Mouse (Mus musculus) right cerebral cortex, postnatal 25 days (tissue): ENCODE results near the gene Fcrls.

ENCODE experiments used
- DNase-seq: peaks from one replicate; pipeline ENCODE4 v3.0.0; 2022

Fcrls gene

GRCm38 (mm10) chr3:87263436-87263835 lies at the start of gene Fcrls:
Fcrls (minus strand) TSS chr3:87263738.
- DNase-seq, result no peak

DNA sequence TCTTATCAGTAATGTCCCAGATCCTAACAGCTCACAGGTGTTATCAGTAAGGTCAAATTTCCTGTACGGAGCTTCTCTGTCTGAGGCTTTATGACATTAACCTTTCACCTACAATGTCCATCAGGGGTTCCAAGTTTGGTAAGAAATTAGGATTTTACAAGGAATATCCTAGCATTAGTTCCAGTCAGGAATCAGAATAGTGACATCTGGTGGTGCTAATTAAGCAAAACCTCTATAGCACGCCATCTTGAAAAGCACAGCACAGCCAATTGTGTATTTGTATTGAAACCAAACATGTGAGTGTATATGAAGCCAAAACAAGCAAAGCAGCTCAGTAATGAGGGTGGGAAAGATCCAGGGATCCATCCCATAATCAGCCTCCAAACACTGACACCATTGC lies 46.4 kb upstream of the Fcrls start:
- DNase-seq, result no peak

DNA sequence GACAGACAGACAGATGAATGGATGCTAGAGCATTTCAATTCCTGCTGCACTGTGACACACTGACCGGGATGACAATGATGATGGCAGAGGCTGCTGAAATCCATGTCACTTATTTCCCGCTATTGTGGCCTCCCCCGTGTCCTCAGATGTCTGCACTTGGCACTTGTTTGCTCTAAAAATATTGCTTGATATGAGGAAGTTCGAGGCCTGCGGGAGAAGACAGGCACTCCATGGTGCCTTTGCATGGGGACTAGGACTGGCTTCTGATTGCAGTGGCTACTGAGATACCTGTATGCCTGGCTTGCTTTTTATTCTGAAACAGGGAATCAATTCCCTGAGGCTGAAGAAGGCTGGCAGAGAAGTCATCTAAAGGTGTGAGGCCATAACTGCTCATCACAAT lies 36.4 kb upstream of the Fcrls start:
- DNase-seq, result no peak

DNA sequence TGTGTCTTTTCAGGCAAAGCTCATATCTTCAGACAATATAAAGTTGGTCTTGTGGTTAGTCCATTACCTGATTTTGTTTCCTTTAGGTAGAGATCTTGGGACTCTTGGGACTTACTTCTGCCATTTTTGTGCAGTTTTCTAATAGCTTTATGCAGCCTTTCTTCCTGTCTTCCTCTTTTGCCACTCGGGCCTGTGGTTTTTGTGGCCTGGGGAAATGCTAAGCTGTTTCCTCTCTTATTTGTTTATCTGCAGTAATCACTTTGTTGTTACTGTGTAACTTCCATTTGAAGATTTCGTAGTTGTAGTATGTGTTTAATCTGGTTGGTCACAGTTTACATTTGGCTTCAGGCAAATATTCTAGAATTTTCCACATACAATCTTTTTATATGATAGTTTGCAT lies 10.8 kb upstream of the Fcrls start:
- no peak for DNase-seq

DNA sequence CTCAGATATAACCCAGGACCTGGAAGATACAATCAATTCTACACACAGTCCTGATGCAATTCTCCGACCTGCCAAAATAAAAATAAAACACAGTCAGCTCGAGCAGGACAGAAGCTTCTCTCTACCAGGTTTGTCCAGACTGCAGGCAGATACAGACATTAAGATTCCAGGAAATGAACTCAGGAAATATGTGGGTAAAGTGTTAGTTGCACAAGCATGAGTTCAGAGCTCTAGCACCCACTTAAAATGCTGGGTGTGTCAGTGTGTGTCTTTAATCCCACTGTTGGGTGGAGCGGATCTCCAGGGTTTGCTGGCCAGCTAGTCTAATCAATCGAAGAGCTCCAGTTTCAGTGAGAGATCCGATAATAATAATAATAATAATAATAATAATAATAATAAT lies 3.0 kb upstream of the Fcrls start:
- no peak for DNase-seq

GRCm38 (mm10) chr3:87255239-87255638 lies 8.3 kb downstream of the Fcrls start:
- DNase-seq, result no peak

GRCm38 (mm10) chr3:87249571-87249970 lies 14.0 kb downstream of the Fcrls start:
- peak; percentile 28 for DNase-seq

DNA sequence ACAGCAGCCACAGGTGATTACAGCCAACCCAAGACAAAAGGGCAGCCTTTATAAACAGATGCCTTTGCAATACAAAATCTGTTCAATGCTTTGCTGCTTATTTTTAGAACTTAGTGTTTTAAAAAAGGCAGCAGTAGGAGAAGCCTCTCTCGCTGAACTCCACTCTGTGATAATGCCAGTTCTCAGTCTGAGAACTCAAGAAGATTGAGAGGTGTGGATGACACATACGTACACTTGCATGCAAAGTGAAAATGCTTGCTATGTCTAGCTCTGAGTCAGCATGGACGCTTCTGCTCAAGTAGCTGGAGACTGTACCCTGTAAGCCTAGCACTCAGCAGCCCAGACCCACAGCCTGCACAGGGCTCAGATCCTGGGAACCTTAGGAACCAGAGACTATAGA lies 16.2 kb downstream of the Fcrls start:
- DNase-seq, result peak; percentile 33

GRCm38 (mm10) chr3:87243654-87244053 lies 19.9 kb downstream of the Fcrls start:
- DNase-seq, result peak; percentile 38

DNA sequence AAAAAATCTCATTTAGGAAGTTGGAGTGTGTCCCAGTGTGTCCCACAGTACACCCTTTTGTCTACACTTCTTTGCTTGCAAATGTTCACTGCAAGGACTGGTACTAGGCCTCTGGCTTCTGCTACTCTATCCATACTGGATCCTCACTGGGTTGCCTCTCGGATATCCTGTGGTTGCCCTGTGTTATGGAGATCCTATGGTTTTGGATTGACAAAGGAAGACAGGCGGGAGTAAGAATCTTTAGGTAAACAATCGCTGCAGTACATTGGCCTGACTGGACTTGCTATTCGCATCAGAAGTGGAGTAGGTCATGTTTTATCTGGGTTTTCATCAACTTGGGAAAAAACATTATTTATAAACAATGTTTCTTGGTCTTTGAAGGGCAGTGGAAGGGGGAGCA lies 22.6 kb downstream of the Fcrls start:
- DNase-seq, result no peak

DNA sequence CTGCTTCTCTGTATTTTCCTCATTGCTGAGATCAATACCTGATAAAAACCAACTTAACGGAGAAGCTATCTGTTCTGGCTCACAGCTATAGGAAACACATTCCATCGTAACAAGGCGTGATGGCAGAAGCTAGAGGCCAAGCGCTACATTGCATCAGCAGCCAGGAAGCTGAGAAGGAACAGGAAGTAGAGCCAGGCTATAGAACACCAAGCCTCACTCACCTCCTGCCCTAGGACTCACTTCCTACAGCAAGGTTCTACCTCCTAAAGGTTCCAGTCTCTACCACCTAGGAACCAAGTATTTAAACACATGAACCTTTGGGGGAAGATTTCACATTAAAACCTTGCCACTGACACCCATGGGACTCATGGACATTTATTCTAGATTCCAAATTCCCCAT lies 39.9 kb downstream of the Fcrls start:
- DNase-seq, result no peak

GRCm38 (mm10) chr3:87222346-87222745 lies 41.2 kb downstream of the Fcrls start:
- no peak for DNase-seq

DNA sequence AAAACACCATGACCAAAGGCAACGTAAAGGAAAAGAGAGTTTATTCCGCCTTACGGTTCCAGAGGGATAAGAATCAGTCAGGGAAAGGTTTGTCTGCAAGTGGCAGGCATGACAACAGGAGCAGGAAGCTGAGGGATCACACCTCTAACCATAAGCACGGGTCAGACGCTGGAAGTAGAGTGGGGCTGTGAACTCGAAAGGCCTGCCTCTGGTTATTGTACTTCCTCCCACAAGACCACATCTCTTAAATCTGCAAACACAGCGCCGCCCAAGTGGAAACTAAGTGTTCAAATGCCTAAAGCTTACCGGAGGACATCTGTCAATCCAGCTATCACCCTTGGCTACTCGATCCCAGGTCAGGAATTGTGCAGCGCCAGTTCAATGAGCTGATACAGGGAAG lies 48.4 kb downstream of the Fcrls start:
- no peak for DNase-seq

DNA sequence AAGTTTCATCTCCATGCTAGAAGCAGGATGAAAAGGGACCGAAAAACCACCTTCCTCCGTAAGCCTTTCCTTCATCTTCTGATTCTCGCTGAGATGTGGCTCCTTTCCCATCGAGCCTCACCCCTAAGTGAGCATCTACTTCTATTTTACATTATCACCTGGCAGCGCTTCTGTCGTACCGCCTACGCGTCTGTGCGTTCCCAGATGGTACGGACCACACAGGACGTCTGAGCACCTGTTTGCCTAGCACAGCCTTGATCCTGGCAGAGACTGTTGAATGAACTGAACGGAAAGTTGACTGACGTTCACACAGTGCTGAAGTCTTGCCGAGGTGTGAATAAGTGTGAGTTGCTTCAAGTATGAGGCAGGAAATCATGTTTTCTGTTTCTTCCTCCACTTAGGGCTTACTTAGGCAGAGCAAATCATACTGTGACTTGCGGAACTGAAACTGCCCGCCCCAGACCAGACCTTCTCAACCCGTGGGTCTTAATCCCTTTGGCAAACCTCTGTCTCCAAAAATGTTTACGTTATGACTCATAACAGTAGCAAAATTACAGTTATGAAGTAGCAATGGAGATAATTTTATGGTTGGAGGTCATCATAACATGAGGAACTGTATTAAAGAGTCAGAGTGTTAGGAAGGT lies 49.2 kb downstream of the Fcrls start:
- DNase-seq, result peak; percentile 39

GRCm38 (mm10) chr3:87206336-87207075 lies 57.0 kb downstream of the Fcrls start:
- DNase-seq, result no peak
